Mouse (Mus musculus) hindlimb bud, embryonic 11.5 days (tissue): ENCODE data around the gene Abcb10.
"Not testable (repeated sequence)": the region's sequence is repeated elsewhere in the genome, so short reads cannot be mapped to it uniquely, and the experiment has no call there.

Experiments
- DNase-seq: peaks from one replicate; pipeline ENCODE4 v3.0.0-alpha.2; 2012; ENCODE audit warnings: low read depth, low spot score; ENCODE audit errors: extremely low spot score

Abcb10 gene

DNA sequence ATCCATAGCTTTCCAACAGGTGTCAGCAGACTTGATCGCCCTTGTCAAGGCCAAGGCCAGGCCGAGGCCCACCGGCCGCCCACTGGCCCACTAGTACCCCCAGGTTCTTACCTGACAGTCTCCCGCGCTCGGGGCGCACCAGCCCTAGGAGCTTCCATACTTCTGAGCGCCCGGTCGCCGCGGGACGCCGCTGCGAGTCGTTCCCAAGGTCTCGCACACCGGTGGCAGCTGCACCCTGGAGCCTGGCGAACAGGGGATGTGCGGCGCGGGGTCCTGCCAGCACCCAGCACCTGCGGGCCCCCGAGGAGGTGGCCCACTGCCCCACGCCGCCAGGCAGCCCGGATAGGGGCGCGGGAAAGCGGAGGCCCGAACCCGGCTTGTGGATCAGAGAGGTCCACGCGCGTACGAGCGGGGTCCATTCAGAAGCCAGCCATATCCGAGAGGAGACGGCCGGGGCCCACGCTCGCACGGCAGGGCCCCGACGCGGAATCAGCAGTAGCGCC lies 580 bp downstream of the Abcb10 start:
- DNase-seq: no peak

- no peak for DNase-seq
Observed at GRCm38 (mm10) chr8:123981674-123982073, 1.2 kb downstream of the Abcb10 start.

- no peak for DNase-seq
Observed at GRCm38 (mm10) chr8:123980239-123980638, 2.7 kb downstream of the Abcb10 start.

- DNase-seq: no peak
Observed at GRCm38 (mm10) chr8:123978926-123979325, 4.0 kb downstream of the Abcb10 start.

DNA sequence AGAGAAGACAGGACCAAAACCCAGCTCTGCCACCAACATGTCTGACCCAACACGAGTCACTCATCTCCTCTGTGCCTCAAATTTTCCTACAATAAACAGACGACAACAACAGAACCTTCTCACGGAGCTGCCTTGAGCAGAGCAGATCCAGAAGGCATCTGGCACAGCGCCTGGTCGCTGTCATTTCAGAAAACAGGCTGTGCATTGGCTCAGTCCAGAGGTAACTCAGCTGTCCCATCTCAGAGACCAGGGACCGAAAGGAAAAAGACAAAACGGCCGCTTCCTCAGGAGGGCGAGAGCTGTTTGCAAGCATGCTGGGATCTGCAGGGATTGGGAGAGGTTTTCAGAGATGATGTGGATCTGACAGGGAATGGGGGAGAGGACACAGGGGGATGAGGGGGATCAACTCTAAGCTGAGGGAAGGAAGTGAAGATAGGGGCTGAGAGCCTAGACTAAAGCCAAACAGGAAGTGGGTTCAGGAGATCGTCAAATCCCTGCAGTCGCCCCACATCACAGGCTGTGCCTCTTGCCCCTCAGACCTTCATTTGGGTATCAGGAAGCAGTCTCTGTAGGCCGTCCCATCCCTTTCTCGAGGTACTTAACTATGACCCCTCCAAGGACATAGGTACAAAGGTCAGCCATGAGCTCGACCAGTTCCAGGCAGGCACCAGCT lies 4.6 kb downstream of the Abcb10 start:
- no peak for DNase-seq

- DNase-seq: no peak
Observed at GRCm38 (mm10) chr8:123977499-123977898, 5.4 kb downstream of the Abcb10 start.

GRCm38 (mm10) chr8:123973495-123973894 lies 9.4 kb downstream of the Abcb10 start:
- DNase-seq: no peak

- DNase-seq: no peak
Observed at GRCm38 (mm10) chr8:123966896-123967295, 16.0 kb downstream of the Abcb10 start.

DNA sequence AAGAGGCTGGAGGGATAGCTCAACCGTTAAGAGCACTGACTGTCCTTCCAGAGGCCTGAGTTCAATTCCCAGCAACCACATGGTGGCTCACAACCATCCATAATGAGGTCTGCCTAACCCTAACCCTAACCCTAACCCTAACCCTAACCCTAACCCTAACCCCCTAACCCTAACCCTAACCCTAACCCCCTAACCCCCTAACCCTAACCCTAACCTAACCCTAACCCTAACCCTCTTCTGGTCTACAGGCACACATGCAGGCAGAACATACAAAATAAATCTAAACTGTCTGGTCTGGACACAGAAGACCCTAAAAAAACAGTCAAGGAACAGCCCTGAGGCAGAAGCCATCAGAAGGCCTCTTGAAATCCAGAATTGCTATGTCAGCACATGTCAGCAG lies 21.6 kb downstream of the Abcb10 start:
- no peak for DNase-seq

GRCm38 (mm10) chr8:123960556-123960955 lies 22.4 kb downstream of the Abcb10 start:
- not testable (repeated sequence) for DNase-seq

DNA sequence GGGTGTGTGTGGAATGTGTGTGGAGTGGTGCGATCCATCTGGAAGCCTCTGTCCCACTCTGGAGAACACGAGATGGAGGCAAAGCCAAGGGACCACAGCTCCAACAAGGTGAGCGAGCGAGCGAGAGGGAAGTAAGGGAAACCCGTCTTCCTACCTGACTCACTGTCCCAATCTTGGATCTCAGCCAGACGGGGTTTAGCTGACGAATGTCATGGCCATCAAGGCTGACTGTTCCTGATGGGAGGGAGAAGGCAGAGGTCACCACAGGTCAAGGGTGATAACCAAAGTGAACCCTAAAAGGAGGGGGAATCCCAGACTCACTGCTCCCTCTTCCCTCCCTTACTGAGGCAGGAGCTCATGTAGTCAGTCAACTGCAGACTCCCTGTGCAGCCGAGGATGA lies 22.9 kb downstream of the Abcb10 start:
- no peak for DNase-seq

- no peak for DNase-seq
Observed at GRCm38 (mm10) chr8:123959473-123959872, 23.4 kb downstream of the Abcb10 start.

GRCm38 (mm10) chr8:123958130-123958529 lies 24.8 kb downstream of the Abcb10 start:
- DNase-seq: no peak

- no peak for DNase-seq
Observed at GRCm38 (mm10) chr8:123954246-123954645, 28.7 kb downstream of the Abcb10 start.

- DNase-seq: no peak
Observed at GRCm38 (mm10) chr8:123953686-123954085, 29.2 kb downstream of the Abcb10 start.

GRCm38 (mm10) chr8:123950077-123950802 lies 32.7 kb downstream of the Abcb10 start:
- no peak for DNase-seq

DNA sequence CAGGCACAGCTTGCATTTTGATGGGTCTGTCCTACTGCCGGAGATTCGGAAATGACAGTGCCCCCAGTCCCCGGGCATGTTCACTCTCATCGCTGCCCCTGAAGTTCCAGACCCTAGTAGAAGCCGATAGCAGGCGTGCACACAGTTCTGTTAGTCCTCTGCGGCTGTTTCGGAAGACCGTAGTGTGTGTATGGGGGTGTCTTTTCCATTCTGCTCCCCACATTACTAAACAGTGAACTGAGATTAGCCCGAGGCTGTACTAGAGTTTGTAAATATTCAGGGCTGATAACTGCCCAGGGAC lies 33.3 kb downstream of the Abcb10 start:
- no peak for DNase-seq

DNA sequence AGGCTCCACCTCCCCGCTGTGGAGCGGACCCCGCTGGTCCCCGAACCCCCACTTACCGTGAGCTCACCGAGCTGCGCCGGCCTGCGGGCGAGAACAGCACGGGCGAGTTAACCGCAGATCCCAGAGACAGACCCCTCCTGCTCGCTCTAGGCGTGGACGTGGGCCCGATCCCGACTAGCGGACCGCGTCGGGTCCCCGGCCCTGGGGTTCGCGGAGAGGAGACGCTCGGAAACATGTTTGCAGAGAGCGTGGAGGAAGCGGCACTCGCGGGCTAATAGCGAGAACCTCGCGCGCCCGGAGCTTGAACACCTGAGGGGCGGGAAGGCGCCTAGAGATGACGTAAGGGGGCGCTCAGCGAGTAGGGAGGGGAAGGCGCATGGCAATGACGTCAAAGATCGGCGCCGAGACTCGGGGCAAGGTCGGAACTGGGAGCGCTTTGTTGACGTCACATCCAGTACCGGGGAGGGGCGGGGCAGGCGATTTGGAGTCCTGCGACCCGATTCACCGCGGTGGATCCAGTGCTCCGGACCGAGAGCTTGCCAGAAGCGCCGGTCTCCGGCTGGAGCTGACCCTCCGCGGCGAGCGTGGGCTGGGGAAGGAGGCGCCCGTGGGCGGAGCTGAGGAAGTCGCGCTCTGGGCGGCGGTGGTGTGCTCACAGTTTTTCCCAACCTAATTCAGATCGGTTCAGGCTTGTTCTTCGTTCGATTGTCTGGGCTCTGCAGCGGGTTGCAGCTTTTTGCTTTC lies 33.8 kb downstream of the Abcb10 start, which contains the start of gene Nup133:
Gene Nup133 (minus strand): TSS at position 324 of the 744 bp plus-strand sequence.
- peak; percentile 96 for DNase-seq

DNA sequence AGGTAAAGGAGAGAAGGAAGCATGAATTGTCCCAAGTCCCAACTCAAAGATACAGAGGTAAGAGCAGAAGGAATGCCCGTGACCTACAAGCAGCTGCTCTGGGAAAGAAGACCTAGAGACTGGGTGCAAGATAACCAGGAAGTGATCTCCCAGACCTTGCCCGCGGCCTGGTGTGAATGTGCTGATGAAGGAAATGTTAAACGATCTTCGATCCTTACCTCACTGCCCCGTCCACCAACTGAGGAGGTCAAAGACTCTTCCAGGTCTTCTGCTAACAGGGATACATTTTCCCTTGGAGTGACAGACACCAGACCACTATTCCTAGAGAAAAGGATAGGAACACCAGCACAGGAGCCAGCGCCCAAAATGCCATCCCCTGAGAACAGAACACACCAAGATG lies 53.9 kb downstream of the Abcb10 start:
- no peak for DNase-seq

DNA sequence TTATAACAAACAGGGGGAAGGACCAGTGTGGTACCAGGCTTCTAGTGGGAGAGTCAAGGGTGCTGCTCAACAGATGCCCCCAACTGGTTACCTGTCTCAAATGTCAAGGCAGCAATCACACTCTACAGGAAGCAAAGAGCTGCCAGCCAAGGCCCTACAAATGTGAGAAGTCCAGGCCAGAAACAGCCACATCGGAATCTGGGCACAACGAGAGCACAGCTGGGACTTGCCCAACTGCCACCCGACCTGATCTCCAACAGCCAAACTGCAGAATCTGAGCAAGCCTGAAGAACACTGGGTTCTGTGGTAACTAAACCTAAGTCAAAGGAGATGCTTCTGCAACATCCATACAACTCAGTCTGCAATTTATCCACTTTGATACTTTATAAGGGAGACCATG lies 57.3 kb downstream of the Abcb10 start:
- DNase-seq: no peak

GRCm38 (mm10) chr8:123924719-123925118 lies 58.2 kb downstream of the Abcb10 start:
- peak; percentile 79 for DNase-seq

- no peak for DNase-seq
Observed at GRCm38 (mm10) chr8:123914635-123915034, 68.3 kb downstream of the Abcb10 start.
